Mouse (Mus musculus) ES-Bruce4 (cell line): ENCODE data around the gene Apbb2. TPM values are rescaled to one million over a fixed set of nuclear protein-coding genes. Genes with fewer than 3 reads are reported as not detected.

Experiments used
- H3K27ac ChIP-seq: 2 replicates; pipeline ENCODE4 v1.5.1; 2012; ENCODE audit warnings: low read length, inconsistent platforms; ENCODE audit not compliant: insufficient read depth
- H3K27me3 ChIP-seq: 2 replicates; pipeline ENCODE4 v1.6.1; 2012; ENCODE audit warnings: mild to moderate bottlenecking, low read length, inconsistent platforms; ENCODE audit not compliant: control insufficient read depth, poor library complexity, insufficient read depth, severe bottlenecking
- H3K36me3 ChIP-seq: 2 replicates; pipeline ENCODE4 v1.6.1; 2012; ENCODE audit warnings: inconsistent platforms, mild to moderate bottlenecking, low read length, moderate library complexity; ENCODE audit not compliant: control insufficient read depth, poor library complexity, insufficient read depth, severe bottlenecking
- H3K4me1 ChIP-seq: one replicate; pipeline ENCODE4 v1.8.1; 2011; ENCODE audit warnings: low read length; ENCODE audit not compliant: control insufficient read depth, insufficient read depth
- H3K4me3 ChIP-seq: 2 replicates; pipeline ENCODE4 v1.5.1; 2011; ENCODE audit warnings: low read depth, mild to moderate bottlenecking, low read length
- H3K9ac ChIP-seq: 2 replicates; pipeline ENCODE4 v1.6.1; 2012; ENCODE audit warnings: low read depth, mild to moderate bottlenecking, inconsistent platforms; ENCODE audit not compliant: poor library complexity, severe bottlenecking
- H3K9me3 ChIP-seq: replicated peaks from 2 replicates; pipeline ENCODE4 v1.6.1; 2012; ENCODE audit warnings: mild to moderate bottlenecking, low read length, inconsistent platforms; ENCODE audit not compliant: control insufficient read depth, poor library complexity, insufficient read depth, severe bottlenecking
- CTCF ChIP-seq: IDR thresholded peaks from one replicate; pipeline ENCODE4 v1.8.1; 2011; ENCODE audit warnings: low read depth, low read length
- EP300 ChIP-seq: IDR thresholded peaks from 2 replicates; pipeline ENCODE4 v1.6.1; 2011; ENCODE audit warnings: low read depth, low read length; ENCODE audit not compliant: insufficient read depth
- POLR2A ChIP-seq: IDR thresholded peaks from one replicate; pipeline ENCODE4 v1.8.1; 2011; ENCODE audit warnings: low read length; ENCODE audit not compliant: insufficient read depth
- polyA plus RNA-seq: library from polyadenylated mRNA; stranded (reverse); fragments of >200 nt; gene quantifications from 2 replicates; pipeline ENCODE4 v1.2.4, GENCODE M21; 2011; ENCODE audit warnings: low read depth; ENCODE audit not compliant: missing spikeins, insufficient read depth, insufficient read length

Apbb2 gene
- polyA plus RNA-seq, 1 experiment = 39.0 TPM

GRCm38 (mm10) chr5:66570709-66571108 lies 47.9 kb downstream of the Apbb2 start:
- Histone ChIP-seq H3K4me1 (peaks cover 6% of the 10 kb centered on the region), H3K9me3 (no peaks in the 10 kb centered on the region), H3K36me3 (no peaks in the 10 kb centered on the region), H3K4me3 (no peak overlapping the region), H3K27me3 (no peaks in the 10 kb centered on the region), H3K9ac (no peak overlapping the region), H3K27ac (no peak overlapping the region)
- no peak for TF ChIP-seq POLR2A
- no peak for TF ChIP-seq CTCF
- no peak for TF ChIP-seq EP300

DNA sequence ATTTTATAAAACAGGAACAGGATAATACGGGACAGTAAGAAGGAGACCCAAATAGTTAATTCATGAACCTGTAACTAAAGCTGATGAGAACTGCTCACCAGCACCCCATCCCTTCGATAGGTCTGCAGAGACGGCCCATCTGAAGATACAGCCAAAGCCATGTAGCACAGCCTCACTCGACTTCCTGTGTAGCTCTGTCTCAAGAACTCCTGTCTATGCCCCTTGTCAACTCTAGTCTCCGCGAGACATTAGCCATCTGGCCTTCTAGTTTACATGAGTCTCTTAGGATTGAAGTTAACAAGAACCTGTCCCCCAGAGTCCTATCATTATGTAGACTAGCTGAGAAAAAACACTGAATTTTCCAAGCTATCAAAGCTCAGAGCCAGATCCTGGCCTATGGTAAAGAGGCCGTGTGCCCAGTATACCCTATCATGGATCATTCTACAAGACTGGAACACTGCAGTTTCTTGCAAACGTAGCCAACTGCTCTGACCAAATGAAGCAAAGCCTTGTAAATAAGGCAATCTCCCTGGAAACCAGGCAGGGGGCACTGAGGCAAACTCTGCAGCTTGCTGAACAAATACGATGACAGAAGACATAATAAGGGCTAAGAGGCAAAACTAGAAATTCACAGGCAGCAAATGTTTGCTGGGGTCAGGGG lies 49.3 kb downstream of the Apbb2 start:
- Histone ChIP-seq H3K27ac (no peak overlapping the region), H3K4me3 (no peak overlapping the region), H3K9ac (no peak overlapping the region), H3K9me3 (no peaks in the 10 kb centered on the region), H3K27me3 (no peaks in the 10 kb centered on the region), H3K36me3 (no peaks in the 10 kb centered on the region), H3K4me1 (peaks cover 6% of the 10 kb centered on the region)
- no peak for TF ChIP-seq CTCF
- TF ChIP-seq POLR2A = no peak

GRCm38 (mm10) chr5:66568002-66568401 lies 50.6 kb downstream of the Apbb2 start:
- peaks cover under 1% of the 10 kb centered on the region for H3K4me1 ChIP-seq
- H3K27me3 ChIP-seq = no peaks in the 10 kb centered on the region
- H3K9me3 ChIP-seq = no peaks in the 10 kb centered on the region
- H3K4me3 ChIP-seq = no peak overlapping the region
- no peaks in the 10 kb centered on the region for H3K36me3 ChIP-seq
- no peak for TF ChIP-seq POLR2A
- no peak for TF ChIP-seq EP300
- TF ChIP-seq CTCF = no peak
- no peak overlapping the region for H3K27ac ChIP-seq
- no peak overlapping the region for H3K9ac ChIP-seq

GRCm38 (mm10) chr5:66567424-66567823 lies 51.2 kb downstream of the Apbb2 start:
- Histone ChIP-seq H3K36me3 (no peaks in the 10 kb centered on the region), H3K27ac (no peak overlapping the region), H3K9me3 (no peaks in the 10 kb centered on the region), H3K9ac (no peak overlapping the region), H3K4me1 (no peaks in the 10 kb centered on the region), H3K4me3 (no peak overlapping the region), H3K27me3 (no peaks in the 10 kb centered on the region)
- TF ChIP-seq POLR2A (no peak), CTCF (no peak), EP300 (no peak)

DNA sequence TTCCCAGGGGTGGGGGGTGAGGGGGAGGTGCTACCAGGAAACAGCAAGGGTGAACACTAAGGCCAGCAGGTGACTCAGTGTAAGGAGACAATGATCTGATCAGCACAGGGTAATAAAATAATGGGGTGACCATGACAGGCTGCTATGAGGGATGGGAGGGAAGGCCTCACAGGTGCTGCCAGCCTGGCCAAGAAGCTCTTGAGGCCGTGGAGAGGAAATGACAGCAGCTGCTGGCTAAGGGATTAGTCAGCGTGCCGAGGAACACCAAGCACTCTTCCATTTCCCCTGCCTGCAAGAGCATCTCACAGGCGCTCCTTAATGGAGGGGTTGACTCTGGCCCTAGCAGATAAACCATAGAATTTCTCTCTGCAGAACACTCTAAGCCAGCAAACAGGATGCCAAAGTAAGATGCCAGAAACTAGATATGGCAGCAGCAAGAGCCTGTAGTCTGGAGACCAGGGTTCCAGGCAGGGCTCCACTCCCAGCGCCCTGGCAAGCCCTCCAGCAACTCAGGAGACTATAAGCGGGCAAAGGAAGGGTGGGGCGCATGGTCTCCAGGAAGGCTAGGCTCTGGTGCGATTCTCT lies 58.9 kb downstream of the Apbb2 start:
- no peaks in the 10 kb centered on the region for H3K27me3 ChIP-seq
- H3K27ac ChIP-seq = no peak overlapping the region
- no peak overlapping the region for H3K9ac ChIP-seq
- peaks cover 6% of the 10 kb centered on the region for H3K4me1 ChIP-seq
- TF ChIP-seq POLR2A = no peak
- TF ChIP-seq CTCF = no peak
- no peak for TF ChIP-seq EP300
- no peaks in the 10 kb centered on the region for H3K36me3 ChIP-seq
- H3K9me3 ChIP-seq = peaks cover 4% of the 10 kb centered on the region; the same call in 1 of the 2 replicates
- no peak overlapping the region for H3K4me3 ChIP-seq

DNA sequence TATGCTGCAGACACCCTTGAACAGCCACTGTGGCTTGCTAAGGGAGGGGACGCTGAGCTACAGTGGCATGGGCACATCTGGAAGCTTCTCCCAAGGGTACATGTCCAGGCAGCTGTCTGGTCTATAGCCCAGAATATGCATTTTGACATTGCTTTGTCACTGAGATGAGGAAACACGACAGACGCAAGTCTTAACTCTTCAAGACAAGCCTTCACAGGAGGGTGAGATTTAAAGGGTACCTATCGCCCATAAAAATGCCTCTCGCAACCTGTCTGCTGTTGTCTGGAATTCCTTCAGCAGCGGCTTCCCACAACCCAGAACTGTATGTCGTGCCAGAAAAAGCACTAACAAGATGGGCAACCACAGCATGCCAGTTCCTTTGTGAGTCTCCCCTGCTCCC lies 60.5 kb downstream of the Apbb2 start:
- no peak overlapping the region for H3K27ac ChIP-seq
- TF ChIP-seq CTCF (no peak), POLR2A (no peak), EP300 (no peak)

More for the DNA sequence above, 60.5 kb downstream of the Apbb2 start:
- Histone ChIP-seq H3K36me3 (no peaks in the 10 kb centered on the region), H3K9ac (no peak overlapping the region), H3K27me3 (no peaks in the 10 kb centered on the region), H3K4me3 (no peak overlapping the region), H3K9me3 (peaks cover 4% of the 10 kb centered on the region; the same call in 1 of the 2 replicates), H3K4me1 (peaks cover 6% of the 10 kb centered on the region)
